Mouse (Mus musculus) heart, postnatal 25 days (tissue): Measurements from ENCODE around the gene Hrg. TPM values are rescaled to one million over a fixed set of nuclear protein-coding genes. Genes with fewer than 3 reads are reported as not detected.
"Not testable (repeated sequence)": the region's sequence is repeated elsewhere in the genome, so short reads cannot be mapped to it uniquely, and the experiment has no call there.

Source experiments
- DNase-seq: peaks from one replicate; pipeline ENCODE4 v3.0.0; 2022; ENCODE audit warnings: low spot score
- intact Hi-C: fragments of 180-260 bp; cut with DNase I; formaldehyde crosslinking; loops from one replicate; pipeline ENCODE4 v1.15.1; 2025
- total RNA-seq, 2 experiments: library from RNA; stranded (reverse); gene quantifications; 2 replicates each; pipeline ENCODE4 v1.2.3; 2021

Gene Hrg
- total RNA-seq, 2 experiments from 2014 or later = not detected

GRCm38 (mm10) chr16:22955397-22956084, 4.7 kb downstream of the Hrg start:
- intact Hi-C loops = no loop called here
- no peak for DNase-seq

GRCm38 (mm10) chr16:22956085-22956439, 5.2 kb downstream of the Hrg start:
- intact Hi-C loops = no loop called here
- no peak for DNase-seq

- intact Hi-C loops = no loop called here
- no peak for DNase-seq
Observed at GRCm38 (mm10) chr16:22961073-22961472, 10.2 kb downstream of the Hrg start.

GRCm38 (mm10) chr16:22962256-22962655, 11.4 kb downstream of the Hrg start:
- DNase-seq = no peak
- intact Hi-C loops = no loop called here

GRCm38 (mm10) chr16:22963293-22963692, 12.4 kb downstream of the Hrg start:
- no peak for DNase-seq
- intact Hi-C loops = no loop called here

GRCm38 (mm10) chr16:22967383-22968030, 16.6 kb downstream of the Hrg start:
- intact Hi-C loops = no loop called here
- DNase-seq = no peak

- intact Hi-C loops, DNase-seq: not testable (repeated sequence)
Observed at GRCm38 (mm10) chr16:22996951-22997350, 46.1 kb downstream of the Hrg start.

Other genes with a start within 250 kb of the Hrg start
- not detected for gene Crygs, start 139.5 kb upstream of the Hrg start, total RNA-seq
- 10 to 100 TPM; 11.1 to 13.4 TPM for gene Tbccd1, start 93.4 kb upstream of the Hrg start, total RNA-seq
- gene Dnajb11, start 93.2 kb upstream of the Hrg start, total RNA-seq = 10 to 100 TPM; 54.0 to 65.7 TPM
- gene Ahsg, start 59.8 kb upstream of the Hrg start, total RNA-seq = 10 to 100 TPM in 1 of 2 experiments, 1 to 10 TPM in 1; 9.7 to 11.6 TPM
- under 1 TPM in 1 of 2 experiments, not detected in 1; 0.21 TPM for gene Fetub, start 32.7 kb upstream of the Hrg start, total RNA-seq
- under 1 TPM in 1 of 2 experiments, not detected in 1; 0.22 TPM for gene Kng2, start 78.4 kb downstream of the Hrg start, total RNA-seq
- not detected for gene Kng1, start 106.8 kb downstream of the Hrg start, total RNA-seq
- 100 to 1,000 TPM; 300 to 346 TPM for gene Eif4a2, start 156.4 kb downstream of the Hrg start, total RNA-seq
- gene Rfc4, start 176.7 kb downstream of the Hrg start, total RNA-seq = 1 to 10 TPM; 6.6 to 6.8 TPM
- gene Adipoq, start 195.5 kb downstream of the Hrg start, total RNA-seq = 10 to 100 TPM in 1 of 2 experiments, 1 to 10 TPM in 1; 3.0 to 11.3 TPM